Mouse (Mus musculus): ENCODE data around the gene Lyl1. TPM values are rescaled to one million over a fixed set of nuclear protein-coding genes. Genes with fewer than 3 reads are reported as not detected.

Lyl1 gene
- polyA plus RNA-seq, 1 experiment from 2014 or later = 2.4 TPM

DNA sequence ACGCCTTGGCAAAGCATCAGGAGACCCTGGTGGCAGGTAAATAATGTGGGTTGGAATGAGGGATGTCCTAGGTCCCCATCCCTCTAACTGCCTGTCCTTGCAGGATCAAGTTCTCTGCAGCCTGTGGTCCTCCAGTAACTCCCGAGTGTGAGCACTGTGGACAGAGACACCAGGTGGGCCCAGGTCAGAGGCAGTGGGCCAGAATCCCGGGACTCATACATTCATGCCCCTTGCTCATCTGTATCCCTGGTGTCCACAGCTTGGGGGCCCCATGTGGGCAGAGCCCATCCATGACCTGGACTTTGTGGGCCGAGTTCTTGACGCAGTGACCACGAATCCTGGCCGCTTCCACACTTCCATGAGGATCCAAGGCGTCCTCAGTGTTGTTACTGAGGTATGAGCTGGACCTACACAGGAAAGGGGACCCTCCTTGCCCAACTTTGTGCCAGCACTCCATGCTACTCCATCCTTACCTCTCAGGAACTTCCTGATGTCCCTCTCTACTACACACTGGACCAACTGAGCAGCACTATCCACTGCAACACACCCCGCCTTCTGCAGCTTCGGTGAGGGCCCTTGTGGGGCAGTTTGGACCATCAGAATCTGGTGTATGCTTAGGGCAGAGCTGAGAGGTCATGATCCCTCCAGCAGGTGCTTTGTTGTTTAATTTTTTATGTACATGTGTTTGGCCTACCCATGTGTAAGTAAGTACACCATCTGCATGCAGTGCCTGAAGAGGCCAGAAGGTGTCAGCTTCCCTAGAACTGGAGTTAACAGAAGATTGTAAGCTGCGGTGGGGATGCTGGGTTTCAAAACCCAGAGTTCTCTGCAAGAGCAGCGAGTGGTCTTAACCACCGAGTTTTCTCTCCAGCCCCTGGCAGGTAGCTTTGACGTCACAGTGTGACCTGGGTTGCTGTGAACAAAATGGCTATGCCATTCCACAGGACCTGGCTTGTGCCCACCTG lies 3.8 kb upstream of the Lyl1 start:
- Histone ChIP-seq H3K36me3 (peaks cover 72% of the 10 kb centered on the region), H3K4me3 (replicated peaks) (no peak overlapping the region), H3K4me1 (replicated peaks) (no peaks in the 10 kb centered on the region; the same call in 1 of the 2 replicates), H3K4me2 (replicated peaks) (no peak overlapping the region), H3K9me3 (no peaks in the 10 kb centered on the region), H3K27me3 (peaks cover 25% of the 10 kb centered on the region), H3K9ac (replicated peaks) (no peak overlapping the region), H3K27ac (no peak overlapping the region)
- no peak for ATAC-seq
- WGBS = 88% methylated on average over 14 of the region's 14 CpGs

DNA sequence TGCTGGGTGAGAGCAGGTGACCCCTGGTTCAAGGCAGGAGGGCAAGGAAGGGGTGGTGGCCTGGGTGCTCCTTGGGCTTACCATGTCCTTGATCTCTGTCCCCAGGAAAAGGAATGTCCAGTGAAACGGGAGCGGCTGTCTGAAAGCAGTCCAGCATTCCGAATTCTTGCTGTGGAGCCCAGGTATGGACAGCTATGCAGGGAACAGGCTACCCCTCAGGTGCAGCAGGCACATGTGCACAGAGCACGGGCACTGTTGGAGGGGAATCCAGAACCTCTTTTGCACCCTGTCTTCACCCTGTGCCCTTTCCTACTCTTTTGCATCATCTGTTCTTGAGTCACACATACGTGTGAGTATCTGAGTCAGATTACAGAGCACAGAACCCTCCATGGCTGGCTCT lies 3.0 kb upstream of the Lyl1 start:
- no peak overlapping the region for H3K27ac ChIP-seq
- no peaks in the 10 kb centered on the region for H3K9me3 ChIP-seq
- H3K4me1 ChIP-seq (replicated peaks) = no peaks in the 10 kb centered on the region; the same call in 1 of the 2 replicates
- no peak overlapping the region for H3K4me2 ChIP-seq (replicated peaks)
- ATAC-seq = no peak
- peaks cover 34% of the 10 kb centered on the region for H3K27me3 ChIP-seq
- no peak overlapping the region for H3K9ac ChIP-seq (replicated peaks)
- peaks cover 65% of the 10 kb centered on the region for H3K36me3 ChIP-seq
- WGBS = 91% methylated on average over 5 of the region's 5 CpGs
- no peak overlapping the region for H3K4me3 ChIP-seq (replicated peaks)

DNA sequence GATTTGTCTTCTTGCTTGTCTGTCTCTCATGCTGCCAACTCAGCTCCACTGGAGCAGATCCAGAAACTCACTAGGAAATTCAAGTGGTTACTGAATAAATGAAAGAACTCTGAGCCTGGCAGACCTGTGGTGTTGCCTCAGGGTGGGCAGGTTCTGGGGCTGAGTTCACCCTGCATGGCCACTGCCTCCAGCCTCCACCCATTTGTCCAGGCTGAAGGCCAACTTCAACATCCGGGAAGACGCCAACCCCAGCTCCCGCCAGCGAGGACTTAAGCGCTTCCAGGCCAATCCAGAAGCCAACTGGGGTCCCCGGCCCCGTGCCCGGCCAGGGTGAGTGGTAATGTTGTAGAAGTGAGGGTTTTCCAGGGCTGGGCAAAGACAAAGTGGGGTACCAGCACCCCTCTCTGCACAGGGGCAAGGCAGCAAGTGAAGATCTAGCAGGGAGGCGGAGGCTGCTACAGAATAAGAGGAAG lies 2.3 kb upstream of the Lyl1 start:
- H3K4me2 ChIP-seq (replicated peaks) = no peak overlapping the region
- H3K36me3 ChIP-seq = peaks cover 58% of the 10 kb centered on the region
- no peak overlapping the region for H3K27ac ChIP-seq
- H3K9me3 ChIP-seq = no peaks in the 10 kb centered on the region
- no peak overlapping the region for H3K9ac ChIP-seq (replicated peaks)
- WGBS = 95% methylated on average over 9 of the region's 9 CpGs
- H3K27me3 ChIP-seq = peaks cover 41% of the 10 kb centered on the region
- H3K4me3 ChIP-seq (replicated peaks) = no peak overlapping the region
- H3K4me1 ChIP-seq (replicated peaks) = peaks cover 1% of the 10 kb centered on the region
- no peak for ATAC-seq

DNA sequence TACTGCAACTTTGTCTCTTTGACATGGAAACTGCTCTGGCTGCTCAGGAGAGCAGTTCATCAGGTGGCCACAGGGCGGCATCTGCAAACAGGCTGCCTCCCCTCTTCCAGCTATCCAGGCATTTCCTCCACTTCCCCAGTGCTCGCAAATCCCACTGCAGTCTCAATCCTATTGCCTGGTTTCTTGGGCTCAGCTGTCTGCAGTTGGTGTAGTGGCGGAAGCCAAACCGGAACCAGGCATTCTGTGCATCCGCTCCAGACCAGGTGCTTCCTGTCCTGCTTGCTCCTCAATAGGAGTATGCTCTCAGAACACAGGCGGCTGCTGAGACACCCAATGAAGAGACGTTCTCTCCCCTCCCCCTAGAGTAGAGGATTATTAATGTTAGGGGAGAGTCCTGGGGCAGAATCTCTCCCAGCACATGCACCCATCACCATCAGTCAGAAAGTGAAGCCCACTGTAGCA lies 1.4 kb upstream of the Lyl1 start:
- Histone ChIP-seq H3K4me1 (replicated peaks) (peaks cover 8% of the 10 kb centered on the region), H3K27ac (peak overlapping the region; percentile 14; the same call in 1 of the 2 replicates), H3K9me3 (no peaks in the 10 kb centered on the region), H3K4me3 (replicated peaks) (no peak overlapping the region), H3K4me2 (replicated peaks) (no peak overlapping the region), H3K36me3 (peaks cover 53% of the 10 kb centered on the region), H3K27me3 (peaks cover 50% of the 10 kb centered on the region), H3K9ac (replicated peaks) (no peak overlapping the region)
- WGBS = 57% methylated on average over 7 of the region's 7 CpGs
- ATAC-seq = no peak

DNA sequence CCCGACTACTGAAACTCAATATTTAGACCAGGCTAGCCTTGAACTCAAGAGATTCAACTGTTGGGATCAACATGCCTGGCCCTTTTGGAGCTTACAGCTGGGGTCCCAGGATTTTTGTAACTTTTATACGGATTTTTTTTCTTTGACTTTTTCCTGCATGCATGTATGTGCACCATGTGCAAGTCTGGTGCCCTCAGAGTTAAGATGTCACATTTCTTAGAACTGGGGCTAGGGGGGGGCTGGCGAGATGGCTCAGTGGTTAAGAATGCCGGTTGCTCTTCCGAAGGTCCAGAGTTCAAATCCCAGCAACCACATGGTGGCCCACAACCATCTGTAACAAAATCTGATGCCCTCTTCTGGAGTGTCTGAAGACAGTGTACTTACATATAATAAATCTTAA lies 731 bp upstream of the Lyl1 start:
- no peak overlapping the region for H3K4me3 ChIP-seq (replicated peaks)
- H3K9ac ChIP-seq (replicated peaks) = no peak overlapping the region
- H3K4me1 ChIP-seq (replicated peaks) = peaks cover 14% of the 10 kb centered on the region
- H3K9me3 ChIP-seq = no peaks in the 10 kb centered on the region
- WGBS = 86% methylated on average over 5 of the region's 5 CpGs
- H3K27ac ChIP-seq = no peak overlapping the region; the same call in 1 of the 2 replicates
- H3K36me3 ChIP-seq = peaks cover 47% of the 10 kb centered on the region
- peaks cover 56% of the 10 kb centered on the region for H3K27me3 ChIP-seq
- H3K4me2 ChIP-seq (replicated peaks) = no peak overlapping the region
- ATAC-seq = no peak

DNA sequence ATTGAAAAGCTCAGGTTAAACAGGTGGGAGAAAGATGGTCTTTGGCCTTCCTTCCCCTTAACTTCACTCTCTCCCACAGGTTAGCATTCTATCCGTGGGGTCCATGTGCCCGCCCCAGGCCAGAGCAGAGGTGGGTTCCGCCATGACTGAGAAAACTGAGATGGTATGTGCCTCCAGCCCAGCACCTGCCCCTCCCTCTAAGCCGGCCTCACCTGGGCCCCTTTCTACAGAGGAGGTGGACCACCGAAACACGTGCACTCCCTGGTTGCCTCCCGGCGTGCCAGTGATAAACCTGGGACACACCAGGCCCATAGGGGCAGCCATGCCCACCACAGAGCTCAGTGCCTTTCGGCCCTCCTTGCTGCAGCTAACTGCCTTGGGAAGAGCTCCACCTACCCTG lies 1.3 kb downstream of the Lyl1 start:
- no peak for ATAC-seq
- no peak overlapping the region for H3K4me3 ChIP-seq (replicated peaks)

DNA sequence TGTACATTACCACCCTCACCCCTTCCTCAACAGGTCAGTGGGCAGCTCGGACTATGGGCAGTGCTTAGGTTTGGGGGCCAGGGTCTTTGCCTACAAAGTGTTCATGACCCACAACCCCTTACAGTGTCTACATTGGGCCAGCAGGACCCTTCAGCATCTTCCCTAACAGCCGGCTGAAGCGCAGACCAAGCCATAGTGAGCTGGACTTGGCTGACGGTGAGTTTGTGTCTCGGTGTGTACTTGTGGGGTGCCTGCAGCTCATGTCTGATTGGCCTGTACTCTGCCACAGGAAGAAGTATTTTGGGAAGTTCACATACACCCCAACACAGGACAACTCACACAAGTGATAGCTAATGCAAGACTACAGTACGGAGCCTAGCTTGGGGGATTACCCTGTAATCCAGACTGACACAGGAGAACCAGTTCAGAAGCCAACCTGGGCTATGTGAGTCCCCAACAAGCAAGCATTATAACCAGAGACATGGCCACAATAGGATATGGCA lies 1.8 kb downstream of the Lyl1 start:
- H3K36me3 ChIP-seq = peaks cover 23% of the 10 kb centered on the region
- no peak overlapping the region for H3K4me2 ChIP-seq (replicated peaks)
- ATAC-seq = no peak
- no peak overlapping the region for H3K9ac ChIP-seq (replicated peaks)
- peaks cover 75% of the 10 kb centered on the region for H3K27me3 ChIP-seq
- no peak overlapping the region for H3K4me3 ChIP-seq (replicated peaks)
- 78% methylated on average over 6 of the region's 6 CpGs for WGBS
- peaks cover 34% of the 10 kb centered on the region for H3K4me1 ChIP-seq (replicated peaks)
- no peaks in the 10 kb centered on the region for H3K9me3 ChIP-seq
- no peak overlapping the region for H3K27ac ChIP-seq

More for the DNA sequence above, 1.3 kb downstream of the Lyl1 start:
- peaks cover 29% of the 10 kb centered on the region for H3K4me1 ChIP-seq (replicated peaks)
- H3K9me3 ChIP-seq = no peaks in the 10 kb centered on the region
- H3K4me2 ChIP-seq (replicated peaks) = 0 out of 2 replicates have a peak overlapping the region, but pooled peaks have one; percentile 10
- 74% methylated on average over 9 of the region's 9 CpGs for WGBS
- peaks cover 71% of the 10 kb centered on the region for H3K27me3 ChIP-seq
- H3K27ac ChIP-seq = no peak overlapping the region
- peaks cover 28% of the 10 kb centered on the region for H3K36me3 ChIP-seq
- H3K9ac ChIP-seq (replicated peaks) = no peak overlapping the region

DNA sequence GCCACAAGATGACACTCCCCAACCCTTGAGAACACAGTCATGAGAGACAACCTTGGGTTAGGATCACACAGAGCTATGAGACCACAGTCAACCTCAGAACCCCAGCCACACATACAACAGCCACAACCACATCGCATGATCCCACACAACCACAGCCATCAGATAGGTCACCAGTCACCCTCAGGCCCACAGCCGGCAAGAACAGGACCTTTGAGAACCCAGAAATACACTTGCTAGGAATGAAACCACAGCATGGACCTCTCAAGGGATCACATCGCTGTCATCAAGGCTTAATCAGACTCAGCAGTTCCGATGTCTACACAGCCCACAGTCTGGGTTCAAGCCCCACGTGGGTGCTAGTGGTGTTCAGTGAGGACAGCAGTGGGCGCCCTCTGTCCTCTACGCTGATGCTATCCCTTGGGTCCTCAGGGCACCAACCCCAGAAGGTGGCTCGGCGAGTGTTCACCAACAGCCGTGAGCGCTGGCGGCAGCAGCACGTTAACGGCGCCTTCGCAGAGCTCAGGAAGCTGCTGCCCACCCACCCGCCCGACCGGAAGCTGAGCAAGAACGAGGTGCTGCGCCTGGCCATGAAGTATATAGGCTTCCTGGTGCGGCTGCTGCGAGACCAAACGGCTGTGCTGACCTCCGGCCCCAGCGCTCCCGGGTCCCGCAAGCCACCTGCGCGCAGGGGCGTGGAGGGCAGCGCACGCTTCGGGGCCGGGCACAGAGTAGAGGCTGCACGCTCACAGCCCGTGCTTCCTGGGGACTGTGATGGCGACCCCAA lies 2.4 kb downstream of the Lyl1 start:
- Histone ChIP-seq H3K36me3 (peaks cover 17% of the 10 kb centered on the region), H3K9ac (replicated peaks) (no peak overlapping the region), H3K4me1 (replicated peaks) (peaks cover 39% of the 10 kb centered on the region), H3K4me2 (replicated peaks) (peak overlapping the region; percentile 27), H3K27ac (no peak overlapping the region; the same call in 1 of the 2 replicates), H3K9me3 (no peaks in the 10 kb centered on the region), H3K4me3 (replicated peaks) (0 out of 2 replicates have a peak overlapping the region, but pooled peaks have one; percentile 1), H3K27me3 (peaks cover 81% of the 10 kb centered on the region)
- no peak for ATAC-seq
- 8% methylated on average over 38 of the region's 38 CpGs for WGBS

DNA sequence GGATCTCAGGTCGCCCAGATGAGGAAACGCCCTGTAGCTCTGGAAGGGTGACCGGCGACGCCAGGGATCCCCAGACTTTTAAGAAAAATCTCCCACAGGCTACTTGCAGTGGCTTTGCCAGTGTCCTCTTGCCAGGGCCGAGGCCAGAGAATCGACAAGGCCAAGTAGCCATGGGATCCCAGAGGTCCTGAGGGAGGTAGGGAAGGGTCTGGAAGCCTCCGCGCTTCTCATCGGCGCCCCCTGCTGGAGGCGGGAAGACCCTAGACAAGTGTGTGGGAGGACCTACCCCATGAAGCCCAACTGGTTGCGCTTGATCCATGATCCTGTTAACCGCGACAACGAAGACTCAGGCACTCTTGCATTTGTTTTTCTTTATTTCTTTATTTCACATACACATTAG lies 3.1 kb downstream of the Lyl1 start:
- Histone ChIP-seq H3K4me3 (replicated peaks) (peak overlapping the region; percentile 1; the same call in 1 of the 2 replicates), H3K4me1 (replicated peaks) (peaks cover 46% of the 10 kb centered on the region), H3K27me3 (peaks cover 88% of the 10 kb centered on the region), H3K27ac (peak overlapping the region; percentile 72; the same call in 1 of the 2 replicates), H3K9me3 (no peaks in the 10 kb centered on the region), H3K9ac (replicated peaks) (no peak overlapping the region), H3K36me3 (peaks cover 10% of the 10 kb centered on the region), H3K4me2 (replicated peaks) (peak overlapping the region; percentile 27)
- no peak for ATAC-seq
- 2% methylated on average over 16 of the region's 16 CpGs for WGBS

DNA sequence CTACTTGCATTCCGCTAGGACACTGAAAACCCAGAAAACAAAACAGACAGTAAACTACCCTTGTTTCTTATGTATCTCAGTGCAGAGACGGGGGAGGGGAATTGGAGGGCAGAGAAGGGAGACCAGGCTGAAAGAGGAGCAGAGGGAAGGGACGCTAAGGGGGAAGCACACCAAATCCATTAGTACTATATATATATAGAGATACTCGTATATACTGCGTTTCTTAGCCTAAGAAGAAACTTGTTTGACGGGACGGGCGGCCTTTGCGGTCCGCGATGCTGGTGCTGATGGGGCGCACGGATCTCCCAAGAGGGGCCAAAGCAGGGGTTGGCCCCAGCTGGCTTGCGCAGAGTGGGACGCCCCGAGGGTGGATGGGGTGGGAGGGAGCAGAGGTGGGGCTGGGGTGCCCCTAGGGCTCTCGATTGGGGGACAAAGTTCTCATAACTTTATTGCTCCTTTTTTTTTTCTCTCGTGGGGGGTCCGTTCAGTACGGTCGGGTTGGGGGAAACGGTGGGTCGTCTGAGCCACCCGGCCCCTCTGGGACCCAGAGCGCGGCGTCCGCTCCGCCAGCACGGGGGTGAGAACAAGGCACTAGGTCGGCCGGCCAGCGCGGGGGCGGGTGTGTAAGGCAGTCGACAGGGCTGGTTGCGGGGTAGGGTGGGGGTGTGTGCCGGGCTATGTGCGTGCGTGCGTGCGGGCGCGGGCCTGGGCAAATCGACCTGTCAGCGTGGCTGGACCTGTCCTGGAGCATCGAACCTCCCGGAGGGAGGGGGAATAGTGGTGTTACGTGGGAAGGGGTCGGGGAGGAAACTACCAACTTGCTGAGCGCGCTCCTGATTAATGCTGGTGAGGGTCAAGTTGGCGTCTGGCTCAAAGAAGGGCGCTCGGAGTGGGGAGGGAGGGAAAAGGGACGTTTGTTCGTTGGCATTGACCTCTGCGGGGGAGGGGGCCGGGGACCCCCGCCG lies 3.9 kb downstream of the Lyl1 start:
- Histone ChIP-seq H3K27me3 (peaks cover 90% of the 10 kb centered on the region), H3K4me3 (replicated peaks) (peak overlapping the region; percentile 24), H3K9me3 (no peaks in the 10 kb centered on the region), H3K36me3 (peaks cover 2% of the 10 kb centered on the region; the same call in 1 of the 2 replicates), H3K27ac (peak overlapping the region; percentile 72), H3K4me2 (replicated peaks) (peak overlapping the region; percentile 49), H3K9ac (replicated peaks) (peak overlapping the region; percentile 51), H3K4me1 (replicated peaks) (peaks cover 53% of the 10 kb centered on the region)
- 1% methylated on average over 58 of the region's 61 CpGs for WGBS
- no peak for ATAC-seq

DNA sequence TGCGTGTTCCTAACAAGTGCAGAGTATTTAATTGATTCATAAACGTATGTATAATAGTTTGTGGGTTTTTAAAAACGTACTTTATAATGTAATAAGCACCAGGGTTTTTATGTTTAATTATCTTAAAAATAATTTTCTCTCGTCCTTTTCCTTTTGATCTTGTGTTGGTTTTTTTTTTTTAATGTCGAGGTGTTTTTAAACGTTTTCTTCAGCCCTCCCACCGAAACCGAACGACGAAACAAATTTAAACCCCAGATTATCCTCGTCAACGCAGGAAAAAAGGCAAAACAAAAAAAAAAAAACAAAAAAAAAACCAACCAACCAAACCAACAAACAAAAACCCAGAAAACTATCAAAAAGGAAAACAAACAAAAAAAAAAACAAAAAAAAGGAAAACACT lies 4.7 kb downstream of the Lyl1 start:
- Histone ChIP-seq H3K9me3 (no peaks in the 10 kb centered on the region), H3K9ac (replicated peaks) (no peak overlapping the region), H3K27ac (peak overlapping the region; percentile 72; the same call in 1 of the 2 replicates), H3K4me3 (replicated peaks) (peak overlapping the region; percentile 28), H3K4me1 (replicated peaks) (peaks cover 56% of the 10 kb centered on the region), H3K4me2 (replicated peaks) (peak overlapping the region; percentile 49), H3K27me3 (peaks cover 84% of the 10 kb centered on the region), H3K36me3 (no peaks in the 10 kb centered on the region)
- WGBS = 2% methylated on average over 12 of the region's 12 CpGs
- ATAC-seq = no peak

Measured in midbrain, embryonic 13.5 days (tissue).